Mouse (Mus musculus) bone marrow, adult 2 months (tissue): ENCODE data around the gene Ints5.

Experiments used
- CTCF ChIP-seq: fragments of 200-500 bp; IDR thresholded peaks from 2 replicates; pipeline ENCODE4 v1.5.1; 2011; ENCODE audit warnings: low read length, control low read depth; ENCODE audit not compliant: control insufficient read depth, insufficient read depth
- POLR2A ChIP-seq: fragments of 200-500 bp; IDR thresholded peaks from 2 replicates; pipeline ENCODE4 v1.6.1; 2011; ENCODE audit warnings: low read depth, mild to moderate bottlenecking, control low read depth, low read length, borderline replicate concordance; ENCODE audit not compliant: control insufficient read depth

GRCm38 (mm10) chr19:8945251-8945650 is 52.4 kb downstream of the Ints5 start:
- TF ChIP-seq POLR2A (no peak), CTCF (no peak)
